Mouse (Mus musculus): Measurements from ENCODE around the gene Atp6ap1l. TPM values are rescaled to one million over a fixed set of nuclear protein-coding genes. Genes with fewer than 3 reads are reported as not detected.

The Atp6ap1l gene
- polyA plus RNA-seq (2015; fragmentation: Illumina TruSeq; extraction: RNeasy Lipid Tissue Mini Kit (QIAGEN cat#74804); ENCODE audit: low read depth, low replicate concordance) = 27.8 TPM

GRCm38 (mm10) chr13:90905176-90905575 lies at the start of gene Atp6ap1l:
Gene Atp6ap1l (minus strand): TSS chr13:90905355.

DNA sequence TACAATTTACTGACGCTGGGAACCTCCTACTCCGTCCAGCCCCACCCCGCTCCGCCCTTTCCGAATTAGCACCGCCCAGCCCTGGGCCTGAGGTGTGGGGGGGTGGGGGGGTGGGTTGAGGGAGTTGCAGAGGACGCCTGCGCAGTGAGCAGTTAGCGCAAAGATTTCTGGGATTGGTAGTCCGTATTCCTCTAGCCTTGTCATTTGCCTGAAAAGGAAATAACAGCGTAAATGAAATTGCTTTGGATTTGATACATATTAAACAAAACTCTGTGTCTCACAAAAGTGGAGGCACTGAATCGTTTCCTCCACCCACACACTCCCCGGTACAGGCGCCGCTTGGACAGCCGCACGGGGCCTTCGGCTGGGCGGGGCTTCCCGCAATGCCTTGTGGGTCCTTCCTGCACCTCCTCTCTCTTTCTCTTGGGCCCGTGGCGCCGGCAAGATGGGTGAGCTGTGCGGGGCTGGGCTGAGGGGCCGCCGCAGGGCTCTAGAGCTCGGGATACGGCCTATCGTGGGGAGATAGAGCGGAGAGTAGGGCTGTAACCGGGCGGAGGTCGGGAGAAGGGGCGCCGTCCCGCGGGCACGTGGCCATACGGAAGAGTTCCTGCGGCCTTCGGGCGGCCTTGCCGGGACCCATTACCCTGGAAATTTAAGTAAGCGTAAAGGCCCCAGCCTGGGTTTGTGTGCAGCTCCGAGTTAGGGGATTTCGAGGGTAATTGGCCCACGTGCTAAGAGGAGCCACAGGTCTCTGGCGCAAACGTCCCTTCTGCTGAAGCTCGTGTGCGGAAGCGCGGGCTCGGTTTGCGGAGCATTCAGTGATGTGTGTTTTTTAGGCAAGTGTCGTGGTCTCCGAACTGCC lies 17.8 kb upstream of the Atp6ap1l start, which contains the start of gene Rps23:
Rps23 (plus strand) TSS at position 208 of the 862 bp plus-strand sequence.

Other genes with a start within 250 kb of the Atp6ap1l start
- gene Rps23, start 17.6 kb upstream of the Atp6ap1l start, polyA plus RNA-seq (2015; fragmentation: Illumina TruSeq; extraction: RNeasy Lipid Tissue Mini Kit (QIAGEN cat#74804); ENCODE audit: low read depth, low replicate concordance) = 791 TPM

All from brain, adult 10 weeks (tissue).